In the genomic region with DNA sequence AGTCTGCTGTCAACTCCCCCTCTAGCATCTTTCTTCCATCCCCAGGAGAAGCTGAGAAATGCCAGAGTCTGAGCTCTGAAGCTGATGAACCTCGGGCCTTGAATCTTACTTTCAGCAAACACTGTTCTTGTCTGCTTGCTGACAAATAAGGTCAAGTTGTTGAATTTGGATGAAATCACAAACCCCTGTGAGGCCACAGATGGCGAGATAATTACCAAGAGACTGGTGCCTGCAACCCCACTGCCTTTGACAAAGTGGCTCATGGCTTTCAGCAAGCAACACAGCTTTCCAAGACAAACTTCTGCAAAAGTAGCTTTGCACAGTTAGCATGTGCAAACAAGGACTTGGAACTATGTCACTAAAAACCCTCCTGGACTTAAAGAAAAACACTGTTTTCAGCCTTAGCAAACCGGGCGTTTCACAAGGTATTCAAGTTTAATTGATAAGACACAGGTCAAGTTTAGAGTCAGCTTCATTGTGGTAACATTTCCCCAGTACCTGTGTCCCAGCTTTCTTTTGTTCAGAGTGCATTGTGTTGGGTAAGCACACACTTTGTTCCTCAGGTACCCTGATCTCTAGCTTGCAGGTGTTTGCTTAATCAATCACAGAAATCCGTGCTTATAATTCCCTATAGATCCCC, we compare ENCODE assay signal across 12 mouse cellular contexts. TPM values are rescaled to one million over a fixed set of nuclear protein-coding genes. Genes with fewer than 3 reads are reported as not detected.
DNase-seq lines count a peak whose midpoint lies in the region; ATAC-seq lines count a peak whose summit lies in the region.
"Had no signal": no experiment of that assay in that cellular context is flagged by ENCODE, and none has a peak within 500 bp of the region (broad histone marks: within the 10 kb centered on the region; RNA-seq: fewer than 3 reads in every experiment).

No protein-coding gene starts in this region.

- no peaks in the 10 kb centered on the region for H3K9me3 ChIP-seq in lung, embryonic 15.5 days
- H3K9me3 ChIP-seq: embryonic facial prominence, embryonic 10.5 days; liver, embryonic 15.5 days had no signal

- no peaks in the 10 kb centered on the region for H3K4me1 ChIP-seq in lung, embryonic 15.5 days
- H3K4me1 ChIP-seq: liver, embryonic 15.5 days had no signal

- H3K4me2 ChIP-seq in lung, embryonic 15.5 days = no peak overlapping the region
- H3K4me2 ChIP-seq: liver, embryonic 15.5 days had no signal

- peak overlapping the region; percentile 51; the same call in 1 of the 2 replicates for H3K27ac ChIP-seq in lung, embryonic 15.5 days
- H3K27ac ChIP-seq: embryonic facial prominence, embryonic 10.5 days; liver, embryonic 15.5 days had no signal

- no peak for ATAC-seq in lung, embryonic 15.5 days (ENCODE audit: borderline replicate concordance, extremely low read depth, low FRiP score, low TSS enrichment)
- ATAC-seq: CD4-positive, CD25-positive, alpha-beta regulatory T cell, adult 4 months had no signal

- no peak overlapping the region for H3K9ac ChIP-seq in lung, embryonic 15.5 days
- H3K9ac ChIP-seq: liver, embryonic 15.5 days had no signal

- no peak for DNase-seq in lung, postnatal 36 days
- DNase-seq in cerebellum, adult 18-20 months = peak; percentile 47 to 62
- DNase-seq in cerebellum, postnatal 25 days = peak; percentile 54 to 68
- peak; percentile 27 for DNase-seq in retina, postnatal 1 day
- DNase-seq in urinary bladder, adult 2 months (ENCODE audit: low spot score) = no peak
- no peak for DNase-seq in kidney, adult 11 months
- DNase-seq: heart, postnatal 36 days; thymus, postnatal 36 days had no signal

- WGBS in lung, embryonic 15.5 days = 39% methylated on average over 5 of the region's 5 CpGs

- no peak overlapping the region for H3K4me3 ChIP-seq in lung, embryonic 15.5 days
- H3K4me3 ChIP-seq: embryonic facial prominence, embryonic 10.5 days; liver, embryonic 15.5 days had no signal

- no peaks in the 10 kb centered on the region for H3K36me3 ChIP-seq in lung, embryonic 15.5 days
- H3K36me3 ChIP-seq: embryonic facial prominence, embryonic 10.5 days; liver, embryonic 15.5 days had no signal

- no peaks in the 10 kb centered on the region for H3K27me3 ChIP-seq in lung, embryonic 15.5 days
- H3K27me3 ChIP-seq: liver, embryonic 15.5 days had no signal

RNA-seq across cellular contexts. Expression of a gene that starts 20.6 kb away (rescaled TPM):
- 0.67 and 0.68 TPM in 2 replicates for polyA plus RNA-seq in lung, embryonic 15.5 days (2015; fragmentation: Nextera tagmentation; extraction: Ambion mirVana)
- 0.10 and 0.15 TPM in 2 replicates for polyA plus RNA-seq in urinary bladder, adult 2 months (2012; rRNA removed)
- polyA plus RNA-seq: CD4-positive, CD25-positive, alpha-beta regulatory T cell, adult 4 months had no signal

Comparison
In these comparisons a context has a peak if more than half of its experiments do, and no peak if none do; other contexts are left out.
1. DNase-seq: peak in cerebellum, adult 18-20 months (2 of 2), cerebellum, postnatal 25 days (2 of 2) and retina, postnatal 1 day (single experiment); none in lung, postnatal 36 days (single experiment), urinary bladder, adult 2 months (single experiment) and kidney, adult 11 months (single experiment).